Mouse (Mus musculus) intestine, embryonic 14.5 days (tissue): ENCODE data around the gene Pcgf2. TPM values are rescaled to one million over a fixed set of nuclear protein-coding genes. Genes with fewer than 3 reads are reported as not detected.

Experiments
- ATAC-seq: fragments of 200-750 bp; cut with Nextera tagmentation; replicated peaks from 2 replicates; pipeline ENCODE4 v1.8.0; 2017; ENCODE audit warnings: low read depth, moderate number of reproducible peaks, moderate TSS enrichment, moderate library complexity; ENCODE audit not compliant: low FRiP score, low TSS enrichment
- DNase-seq: peaks from one replicate; pipeline ENCODE4 v3.0.0-alpha.2; 2018; ENCODE audit warnings: low spot score
- H3K27ac ChIP-seq: fragments of 300-500 bp; sonication (generic); 2 replicates; pipeline ENCODE4 v1.5.1; 2014; ENCODE audit warnings: low read depth, mild to moderate bottlenecking, control low read depth
- H3K27me3 ChIP-seq: fragments of 300-500 bp; sonication (generic); replicated peaks from 2 replicates; pipeline ENCODE4 v1.6.1; 2014; ENCODE audit warnings: low read length, control low read depth; ENCODE audit not compliant: control insufficient read depth, insufficient read depth
- H3K36me3 ChIP-seq: fragments of 300-500 bp; sonication (generic); 2 replicates; pipeline ENCODE4 v1.6.1; 2014; ENCODE audit warnings: low read length, control low read depth; ENCODE audit not compliant: control insufficient read depth, insufficient read depth
- H3K4me1 ChIP-seq: fragments of 300-500 bp; sonication (generic); replicated peaks from 2 replicates; pipeline ENCODE4 v1.6.1; 2014; ENCODE audit warnings: low read length, control low read depth, mixed read lengths; ENCODE audit not compliant: control insufficient read depth, insufficient read depth
- H3K4me2 ChIP-seq: fragments of 300-500 bp; sonication (generic); 2 replicates; pipeline ENCODE4 v1.6.1; 2014; ENCODE audit warnings: low read length
- H3K4me3 ChIP-seq: fragments of 300-500 bp; sonication (generic); 2 replicates; pipeline ENCODE4 v1.5.1; 2014; ENCODE audit warnings: low read depth, low read length, control low read depth, mixed read lengths
- H3K9ac ChIP-seq: fragments of 300-500 bp; sonication (generic); 2 replicates; pipeline ENCODE4 v1.6.1; 2014; ENCODE audit warnings: mild to moderate bottlenecking, low read length
- H3K9me3 ChIP-seq: fragments of 300-500 bp; sonication (generic); 2 replicates; pipeline ENCODE4 v1.6.1; 2016; ENCODE audit warnings: low read length, control low read depth; ENCODE audit not compliant: control insufficient read depth
- WGBS: fragments of 180-500 bp; shearing (Covaris S2); extraction: QIAGEN DNeasy Blood & Tissue Kit; methylation state at CpG from one replicate; pipeline ENCODE4 v1.1.7; 2014; 5-methylcytosine and 5-hydroxymethylcytosine counted together
- microRNA-seq: library from miRNA; unstranded; fragments of <30 nt; microRNA quantifications from one replicate; pipeline ENCODE4, GENCODE M21; 2016
- polyA plus RNA-seq: library from polyadenylated mRNA; unstranded; fragments of >200 nt; fragmentation: Nextera tagmentation; extraction: Ambion mirVana; gene quantifications from 2 replicates; pipeline ENCODE4 v1.2.1, GENCODE M21; 2014

Gene Pcgf2
- polyA plus RNA-seq, 1 experiment from 2014 or later: 19.7 TPM

GRCm38 (mm10) chr11:97644834-97645233 is 55.5 kb downstream of the Pcgf2 start:
- Histone ChIP-seq H3K9me3 (no peaks in the 10 kb centered on the region), H3K4me3 (no peak overlapping the region), H3K27ac (no peak overlapping the region), H3K4me2 (no peak overlapping the region), H3K4me1 (no peaks in the 10 kb centered on the region), H3K9ac (no peak overlapping the region), H3K36me3 (no peaks in the 10 kb centered on the region), H3K27me3 (no peaks in the 10 kb centered on the region)
- 0 out of 2 replicates have a peak, but pooled peaks have one; percentile 50 for ATAC-seq
- WGBS: 4% methylated on average over 6 of the region's 6 CpGs
- DNase-seq: peak; percentile 73

GRCm38 (mm10) chr11:97643380-97644055 is 56.8 kb downstream of the Pcgf2 start:
- no peaks in the 10 kb centered on the region for H3K27me3 ChIP-seq
- no peaks in the 10 kb centered on the region for H3K36me3 ChIP-seq
- H3K4me3 ChIP-seq: no peak overlapping the region
- WGBS: 71% methylated on average over 8 of the region's 8 CpGs
- ATAC-seq: no peak
- H3K4me1 ChIP-seq: no peaks in the 10 kb centered on the region
- no peak overlapping the region for H3K9ac ChIP-seq
- no peaks in the 10 kb centered on the region for H3K9me3 ChIP-seq
- no peak for DNase-seq
- H3K27ac ChIP-seq: no peak overlapping the region
- no peak overlapping the region for H3K4me2 ChIP-seq

- 48% methylated on average over 2 of the region's 2 CpGs for WGBS
- no peak for DNase-seq
- Histone ChIP-seq H3K4me2 (no peak overlapping the region), H3K27ac (no peak overlapping the region), H3K4me1 (no peaks in the 10 kb centered on the region), H3K4me3 (no peak overlapping the region), H3K27me3 (no peaks in the 10 kb centered on the region), H3K9ac (no peak overlapping the region), H3K36me3 (no peaks in the 10 kb centered on the region), H3K9me3 (no peaks in the 10 kb centered on the region)
- ATAC-seq: no peak
These were observed 57.6 kb downstream of the Pcgf2 start for GRCm38 (mm10) chr11:97642746-97643145.

- DNase-seq (no peak), ATAC-seq (no peak)
- WGBS: 64% methylated on average over 8 of the region's 8 CpGs
These were observed 58.6 kb downstream of the Pcgf2 start for GRCm38 (mm10) chr11:97641668-97642067.

More at GRCm38 (mm10) chr11:97641668-97642067, 58.6 kb downstream of the Pcgf2 start:
- no peaks in the 10 kb centered on the region for H3K36me3 ChIP-seq
- H3K27me3 ChIP-seq: no peaks in the 10 kb centered on the region
- no peaks in the 10 kb centered on the region for H3K4me1 ChIP-seq
- no peak overlapping the region for H3K4me3 ChIP-seq
- no peak overlapping the region for H3K4me2 ChIP-seq
- H3K27ac ChIP-seq: no peak overlapping the region
- no peak overlapping the region for H3K9ac ChIP-seq
- no peaks in the 10 kb centered on the region for H3K9me3 ChIP-seq

Small RNA genes within 50 kb of the gene (microRNA-seq; reads per million reads assigned to microRNA genes)
- gene Gm24158 (not detected), gene Mir6927 (0.51 reads per million), gene Mir8102 (not detected)

Other genes with a start within 250 kb of the Pcgf2 start
- gene 4933428G20Rik, start 200.2 kb downstream of the Pcgf2 start, polyA plus RNA-seq: 0.12 TPM in 2 replicates
- 0.16 and 0.30 TPM in 2 replicates for gene Srcin1, start 124.3 kb downstream of the Pcgf2 start, polyA plus RNA-seq
- 3.1 and 3.6 TPM in 2 replicates for gene Epop, start 70.8 kb downstream of the Pcgf2 start, polyA plus RNA-seq
- 4.6 and 4.8 TPM in 2 replicates for gene Mllt6, start 37.1 kb downstream of the Pcgf2 start, polyA plus RNA-seq
- 41.2 and 47.9 TPM in 2 replicates for gene Cisd3, start 14.7 kb downstream of the Pcgf2 start, polyA plus RNA-seq
- gene Psmb3, start 2.9 kb upstream of the Pcgf2 start, polyA plus RNA-seq: 473 and 491 TPM in 2 replicates
- 1.7 and 1.9 TPM in 2 replicates for gene Pip4k2b, start 44.2 kb upstream of the Pcgf2 start, polyA plus RNA-seq
- gene Cwc25, start 66.1 kb upstream of the Pcgf2 start, polyA plus RNA-seq: 10.5 and 11.8 TPM in 2 replicates
- gene 1700001P01Rik, start 75.4 kb upstream of the Pcgf2 start, polyA plus RNA-seq: 0.31 TPM in 2 replicates
- gene Rpl23, start 81.9 kb upstream of the Pcgf2 start, polyA plus RNA-seq: 752 and 786 TPM in 2 replicates
- 85.1 and 88.6 TPM in 2 replicates for gene Lasp1, start 98.5 kb upstream of the Pcgf2 start, polyA plus RNA-seq
- 8.1 and 9.5 TPM in 2 replicates for gene B230217C12Rik, start 140.3 kb upstream of the Pcgf2 start, polyA plus RNA-seq
- gene Fbxo47, start 183.7 kb upstream of the Pcgf2 start, polyA plus RNA-seq: 0.39 and 0.54 TPM in 2 replicates